Mouse (Mus musculus): Measurements from ENCODE around the gene Hspa1a. TPM values are rescaled to one million over a fixed set of nuclear protein-coding genes. Genes with fewer than 3 reads are reported as not detected.

Gene Hspa1a
- polyA plus RNA-seq, 1 experiment = 1.8 TPM

GRCm38 (mm10) chr17:34946486-34947140 lies 25.3 kb downstream of the Hspa1a start:
- H3K79me2 ChIP-seq (ENCODE audit: control insufficient read depth, insufficient read depth) = peaks cover 11% of the 10 kb centered on the region
- TF ChIP-seq USF1 (IDR thresholded peaks at IDR 0.05; ENCODE audit: low read depth) = no peak
- TF ChIP-seq TCF3 (IDR thresholded peaks at IDR 0.05; ENCODE audit: insufficient read length, low read depth) = no peak
- no peak for TF ChIP-seq TCF12 (IDR thresholded peaks at IDR 0.05; ENCODE audit: insufficient read depth, poor library complexity, severe bottlenecking)
- TF ChIP-seq POLR2A (IDR thresholded peaks at IDR 0.05; ENCODE audit: insufficient read length, low read depth) = no peak
- no peak for TF ChIP-seq POLR2AphosphoS2 (IDR thresholded peaks at IDR 0.05; ENCODE audit: insufficient read length, low read depth)
- no peak for TF ChIP-seq SRF (IDR thresholded peaks at IDR 0.05; ENCODE audit: control insufficient read depth, insufficient read length, low read depth)
- TF ChIP-seq MAX (IDR thresholded peaks at IDR 0.05; ENCODE audit: low read depth) = no peak
- TF ChIP-seq MYOD1 (IDR thresholded peaks at IDR 0.05; ENCODE audit: control insufficient read depth in 1 of 3, insufficient read length in 2 of 3, low read depth in 2 of 3) = no peak
- TF ChIP-seq MYOG (IDR thresholded peaks at IDR 0.05; ENCODE audit: control insufficient read depth in 1 of 3, insufficient read depth in 1 of 3, insufficient read length in 2 of 3, low read depth in 2 of 3) = no peak
- TF ChIP-seq CEBPB (IDR thresholded peaks at IDR 0.05; ENCODE audit: insufficient read depth, poor library complexity, severe bottlenecking) = no peak
- no peak for TF ChIP-seq E2F4 (IDR thresholded peaks at IDR 0.05; ENCODE audit: insufficient read depth)
- TF ChIP-seq REST (IDR thresholded peaks at IDR 0.05; ENCODE audit: insufficient read depth, insufficient read length) = no peak
- no peaks in the 10 kb centered on the region for H3K27me3 ChIP-seq (ENCODE audit: control insufficient read depth, insufficient read depth, insufficient read length)
- no peak overlapping the region for H3K4me3 ChIP-seq
- H3ac ChIP-seq (ENCODE audit: control insufficient read depth, insufficient read length) = no peak overlapping the region
- H3K4me2 ChIP-seq (ENCODE audit: low read depth) = no peak overlapping the region
- H3K36me3 ChIP-seq (ENCODE audit: control insufficient read depth, insufficient read depth) = peaks cover 14% of the 10 kb centered on the region

GRCm38 (mm10) chr17:34944362-34944761 lies 27.6 kb downstream of the Hspa1a start:
- TF ChIP-seq E2F4 (IDR thresholded peaks at IDR 0.05; ENCODE audit: insufficient read depth) (no peak), CEBPB (IDR thresholded peaks at IDR 0.05; ENCODE audit: insufficient read depth, poor library complexity, severe bottlenecking) (no peak), POLR2AphosphoS2 (IDR thresholded peaks at IDR 0.05; ENCODE audit: insufficient read length, low read depth) (no peak), USF1 (IDR thresholded peaks at IDR 0.05; ENCODE audit: low read depth) (no peak), TCF12 (IDR thresholded peaks at IDR 0.05; ENCODE audit: insufficient read depth, poor library complexity, severe bottlenecking) (no peak), POLR2A (IDR thresholded peaks at IDR 0.05; ENCODE audit: insufficient read length, low read depth) (no peak), TCF3 (IDR thresholded peaks at IDR 0.05; ENCODE audit: insufficient read length, low read depth) (no peak), MYOD1 (IDR thresholded peaks at IDR 0.05; ENCODE audit: control insufficient read depth in 1 of 3, insufficient read length in 2 of 3, low read depth in 2 of 3) (no peak), SRF (IDR thresholded peaks at IDR 0.05; ENCODE audit: control insufficient read depth, insufficient read length, low read depth) (no peak), MAX (IDR thresholded peaks at IDR 0.05; ENCODE audit: low read depth) (no peak), MYOG (IDR thresholded peaks at IDR 0.05; ENCODE audit: control insufficient read depth in 1 of 3, insufficient read depth in 1 of 3, insufficient read length in 2 of 3, low read depth in 2 of 3) (no peak), REST (IDR thresholded peaks at IDR 0.05; ENCODE audit: insufficient read depth, insufficient read length) (no peak)
- Histone ChIP-seq H3K4me2 (ENCODE audit: low read depth) (no peak overlapping the region), H3K36me3 (ENCODE audit: control insufficient read depth, insufficient read depth) (no peaks in the 10 kb centered on the region), H3K79me2 (ENCODE audit: control insufficient read depth, insufficient read depth) (no peaks in the 10 kb centered on the region), H3K27me3 (ENCODE audit: control insufficient read depth, insufficient read depth, insufficient read length) (no peaks in the 10 kb centered on the region), H3ac (ENCODE audit: control insufficient read depth, insufficient read length) (no peak overlapping the region), H3K4me3 (no peak overlapping the region)

- TF ChIP-seq REST (IDR thresholded peaks at IDR 0.05; ENCODE audit: insufficient read depth, insufficient read length) (no peak), MAX (IDR thresholded peaks at IDR 0.05; ENCODE audit: low read depth) (no peak), MYOG (IDR thresholded peaks at IDR 0.05; ENCODE audit: control insufficient read depth in 1 of 3, insufficient read depth in 1 of 3, insufficient read length in 2 of 3, low read depth in 2 of 3) (no peak), POLR2A (IDR thresholded peaks at IDR 0.05; ENCODE audit: insufficient read length, low read depth) (no peak), CEBPB (IDR thresholded peaks at IDR 0.05; ENCODE audit: insufficient read depth, poor library complexity, severe bottlenecking) (no peak), MYOD1 (IDR thresholded peaks at IDR 0.05; ENCODE audit: control insufficient read depth in 1 of 3, insufficient read length in 2 of 3, low read depth in 2 of 3) (no peak), E2F4 (IDR thresholded peaks at IDR 0.05; ENCODE audit: insufficient read depth) (no peak), POLR2AphosphoS2 (IDR thresholded peaks at IDR 0.05; ENCODE audit: insufficient read length, low read depth) (no peak), TCF3 (IDR thresholded peaks at IDR 0.05; ENCODE audit: insufficient read length, low read depth) (no peak)
- Histone ChIP-seq H3ac (ENCODE audit: control insufficient read depth, insufficient read length) (no peak overlapping the region), H3K79me2 (ENCODE audit: control insufficient read depth, insufficient read depth) (no peaks in the 10 kb centered on the region), H3K27me3 (ENCODE audit: control insufficient read depth, insufficient read depth, insufficient read length) (no peaks in the 10 kb centered on the region), H3K36me3 (ENCODE audit: control insufficient read depth, insufficient read depth) (no peaks in the 10 kb centered on the region), H3K4me2 (ENCODE audit: low read depth) (no peak overlapping the region), H3K4me3 (no peak overlapping the region)
Measured at GRCm38 (mm10) chr17:34943128-34943815, 28.7 kb downstream of the Hspa1a start.

- no peak for TF ChIP-seq REST (IDR thresholded peaks at IDR 0.05; ENCODE audit: insufficient read depth, insufficient read length)
- no peak for TF ChIP-seq USF1 (IDR thresholded peaks at IDR 0.05; ENCODE audit: low read depth)
- no peak for TF ChIP-seq POLR2AphosphoS2 (IDR thresholded peaks at IDR 0.05; ENCODE audit: insufficient read length, low read depth)
- TF ChIP-seq MYOG (IDR thresholded peaks at IDR 0.05; ENCODE audit: control insufficient read depth in 1 of 3, insufficient read depth in 1 of 3, insufficient read length in 2 of 3, low read depth in 2 of 3) = no peak
- no peak for TF ChIP-seq CEBPB (IDR thresholded peaks at IDR 0.05; ENCODE audit: insufficient read depth, poor library complexity, severe bottlenecking)
- no peak for TF ChIP-seq SRF (IDR thresholded peaks at IDR 0.05; ENCODE audit: control insufficient read depth, insufficient read length, low read depth)
- no peak for TF ChIP-seq MYOD1 (IDR thresholded peaks at IDR 0.05; ENCODE audit: control insufficient read depth in 1 of 3, insufficient read length in 2 of 3, low read depth in 2 of 3)
- TF ChIP-seq POLR2A (IDR thresholded peaks at IDR 0.05; ENCODE audit: insufficient read length, low read depth) = no peak
- no peak for TF ChIP-seq E2F4 (IDR thresholded peaks at IDR 0.05; ENCODE audit: insufficient read depth)
- no peaks in the 10 kb centered on the region for H3K79me2 ChIP-seq (ENCODE audit: control insufficient read depth, insufficient read depth)
Measured at GRCm38 (mm10) chr17:34941344-34942041, 30.5 kb downstream of the Hspa1a start.

More at GRCm38 (mm10) chr17:34941344-34942041, 30.5 kb downstream of the Hspa1a start:
- Histone ChIP-seq H3K27me3 (ENCODE audit: control insufficient read depth, insufficient read depth, insufficient read length) (no peaks in the 10 kb centered on the region), H3K4me3 (no peak overlapping the region), H3ac (ENCODE audit: control insufficient read depth, insufficient read length) (no peak overlapping the region), H3K4me2 (ENCODE audit: low read depth) (no peak overlapping the region), H3K36me3 (ENCODE audit: control insufficient read depth, insufficient read depth) (no peaks in the 10 kb centered on the region)
